Mouse (Mus musculus): ENCODE measurements at regions not wholly inside any gene's neighbourhood (a gene's known extent, or its start where the extent isn't known, plus 50 kb on each side); places are given as distances from the start of the nearest gene placed in this dataset.

GRCm38 (mm10) chr11:111282283-111282682, 216.3 kb downstream of the Kcnj2 start:
- WGBS = 76% methylated on average over 2 of the region's 2 CpGs

GRCm38 (mm10) chr11:111290537-111290936, 224.6 kb downstream of the Kcnj2 start:
- no peaks in the 10 kb centered on the region for H3K27me3 ChIP-seq (replicated peaks)
- no peak overlapping the region for H3K27ac ChIP-seq
- H3K4me3 ChIP-seq = no peak overlapping the region
- ATAC-seq (ENCODE audit: low FRiP score, low read depth) = no peak
- no peaks in the 10 kb centered on the region for H3K4me1 ChIP-seq
- no peak overlapping the region for H3K9ac ChIP-seq
- no peaks in the 10 kb centered on the region for H3K36me3 ChIP-seq
- H3K4me2 ChIP-seq (replicated peaks) = no peak overlapping the region
- H3K9me3 ChIP-seq = 0 out of 2 replicates have a peak, but pooled peaks cover 4% of the 10 kb centered on the region

More at GRCm38 (mm10) chr11:111282283-111282682, 216.3 kb downstream of the Kcnj2 start:
- no peaks in the 10 kb centered on the region for H3K27me3 ChIP-seq (replicated peaks)
- no peak for ATAC-seq (ENCODE audit: low FRiP score, low read depth)
- H3K4me1 ChIP-seq = no peaks in the 10 kb centered on the region
- H3K9me3 ChIP-seq = no peaks in the 10 kb centered on the region
- H3K27ac ChIP-seq = no peak overlapping the region
- no peak overlapping the region for H3K4me2 ChIP-seq (replicated peaks)
- no peaks in the 10 kb centered on the region for H3K36me3 ChIP-seq
- H3K4me3 ChIP-seq = no peak overlapping the region
- no peak overlapping the region for H3K9ac ChIP-seq

GRCm38 (mm10) chr11:111296309-111296721, 230.4 kb downstream of the Kcnj2 start:
- Histone ChIP-seq H3K27ac (no peak overlapping the region), H3K9me3 (0 out of 2 replicates have a peak, but pooled peaks cover 4% of the 10 kb centered on the region), H3K4me2 (replicated peaks) (peak overlapping the region; percentile 54), H3K27me3 (replicated peaks) (no peaks in the 10 kb centered on the region), H3K9ac (no peak overlapping the region), H3K4me1 (0 out of 2 replicates have a peak, but pooled peaks cover 5% of the 10 kb centered on the region), H3K36me3 (no peaks in the 10 kb centered on the region), H3K4me3 (no peak overlapping the region; the same call in 1 of the 2 replicates)
- ATAC-seq (ENCODE audit: low FRiP score, low read depth) = peak; percentile 93
- WGBS = 12% methylated on average over 9 of the region's 9 CpGs

- no peak overlapping the region for H3K27ac ChIP-seq
- H3K9me3 ChIP-seq = no peaks in the 10 kb centered on the region
- no peak overlapping the region for H3K4me2 ChIP-seq (replicated peaks)
- ATAC-seq (ENCODE audit: low FRiP score, low read depth) = no peak
- no peaks in the 10 kb centered on the region for H3K36me3 ChIP-seq
- H3K4me1 ChIP-seq = no peaks in the 10 kb centered on the region
- WGBS = 54% methylated on average over 3 of the region's 3 CpGs
- H3K27me3 ChIP-seq (replicated peaks) = no peaks in the 10 kb centered on the region
- no peak overlapping the region for H3K9ac ChIP-seq
- H3K4me3 ChIP-seq = no peak overlapping the region
Observed at GRCm38 (mm10) chr11:111312802-111313201, 246.8 kb downstream of the Kcnj2 start.

- H3K9ac ChIP-seq = no peak overlapping the region
- no peaks in the 10 kb centered on the region for H3K4me1 ChIP-seq
- no peaks in the 10 kb centered on the region for H3K36me3 ChIP-seq
- no peaks in the 10 kb centered on the region for H3K27me3 ChIP-seq (replicated peaks)
- no peak overlapping the region for H3K4me2 ChIP-seq (replicated peaks)
- H3K4me3 ChIP-seq = no peak overlapping the region
- no peak overlapping the region for H3K27ac ChIP-seq
- no peaks in the 10 kb centered on the region for H3K9me3 ChIP-seq
- 58% methylated on average over 3 of the region's 3 CpGs for WGBS
- no peak for ATAC-seq (ENCODE audit: low FRiP score, low read depth)
Observed at GRCm38 (mm10) chr11:111313566-111313965, 247.6 kb downstream of the Kcnj2 start.

- no peaks in the 10 kb centered on the region for H3K4me1 ChIP-seq
- no peak overlapping the region for H3K4me3 ChIP-seq
- no peaks in the 10 kb centered on the region for H3K27me3 ChIP-seq (replicated peaks)
- no peak overlapping the region for H3K4me2 ChIP-seq (replicated peaks)
- H3K9ac ChIP-seq = no peak overlapping the region
- H3K27ac ChIP-seq = no peak overlapping the region
- WGBS = 62% methylated on average over 5 of the region's 5 CpGs
- H3K9me3 ChIP-seq = no peaks in the 10 kb centered on the region
- H3K36me3 ChIP-seq = no peaks in the 10 kb centered on the region
- ATAC-seq (ENCODE audit: low FRiP score, low read depth) = no peak
Observed at GRCm38 (mm10) chr11:111321576-111321975, 255.6 kb downstream of the Kcnj2 start.

DNA sequence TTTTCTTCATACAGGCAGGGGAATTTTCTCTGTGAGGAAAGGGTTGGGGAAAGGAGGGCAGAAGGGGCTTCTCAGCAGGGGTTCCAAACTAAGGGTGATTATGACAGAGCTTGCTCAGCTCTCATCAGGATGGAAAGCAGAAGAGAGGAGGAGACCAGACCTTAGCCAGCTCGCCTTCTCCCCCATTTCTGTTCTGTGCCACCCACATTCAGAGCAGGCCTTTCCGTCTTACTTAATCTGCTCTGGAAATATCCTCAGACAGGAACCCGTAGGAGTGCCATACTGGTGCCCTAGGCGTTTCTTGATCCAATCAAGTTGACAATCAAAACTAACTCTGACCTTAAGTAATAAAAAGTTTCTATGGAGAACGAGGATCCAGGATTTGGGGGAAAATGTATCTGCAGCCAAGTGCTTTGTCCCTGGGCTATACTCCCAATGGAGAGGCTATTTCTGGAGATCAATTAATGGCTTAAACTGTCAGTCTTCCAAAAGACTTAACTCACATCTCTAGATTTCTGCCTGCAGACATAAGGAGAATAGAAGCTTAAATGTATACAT, 258.6 kb downstream of the Kcnj2 start:
- no peak for ATAC-seq (ENCODE audit: low FRiP score, low read depth)
- H3K36me3 ChIP-seq = no peaks in the 10 kb centered on the region
- H3K27ac ChIP-seq = no peak overlapping the region
- 89% methylated on average over 5 of the region's 5 CpGs for WGBS
- H3K9me3 ChIP-seq = no peaks in the 10 kb centered on the region
- no peaks in the 10 kb centered on the region for H3K27me3 ChIP-seq (replicated peaks)
- no peak overlapping the region for H3K4me2 ChIP-seq (replicated peaks)
- no peak overlapping the region for H3K4me3 ChIP-seq
- H3K9ac ChIP-seq = no peak overlapping the region
- no peaks in the 10 kb centered on the region for H3K4me1 ChIP-seq

DNA sequence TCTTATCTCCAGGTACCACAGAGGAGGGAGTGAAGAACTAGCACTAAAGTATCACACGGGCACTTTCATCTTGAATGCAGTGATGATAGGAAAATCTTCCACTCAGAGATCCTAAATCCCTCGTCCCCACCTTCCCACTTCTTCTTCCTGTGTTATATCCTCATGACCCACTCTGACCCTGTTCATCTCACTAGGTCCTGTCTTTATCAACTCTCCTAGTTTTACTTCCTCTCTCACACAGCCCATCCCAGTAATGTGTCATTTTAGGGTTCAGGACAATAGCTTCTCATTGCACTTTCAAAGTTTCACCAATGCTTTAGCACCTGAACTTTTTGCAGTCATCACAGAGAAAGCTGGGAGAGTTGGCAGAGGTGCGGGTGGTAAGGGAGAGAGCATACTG, 261.0 kb downstream of the Kcnj2 start:
- Histone ChIP-seq H3K9me3 (no peaks in the 10 kb centered on the region), H3K36me3 (no peaks in the 10 kb centered on the region), H3K27ac (no peak overlapping the region), H3K4me3 (no peak overlapping the region), H3K27me3 (replicated peaks) (no peaks in the 10 kb centered on the region), H3K4me2 (replicated peaks) (no peak overlapping the region), H3K4me1 (no peaks in the 10 kb centered on the region), H3K9ac (no peak overlapping the region)
- 84% methylated on average over 3 of the region's 3 CpGs for WGBS
- no peak for ATAC-seq (ENCODE audit: low FRiP score, low read depth)

DNA sequence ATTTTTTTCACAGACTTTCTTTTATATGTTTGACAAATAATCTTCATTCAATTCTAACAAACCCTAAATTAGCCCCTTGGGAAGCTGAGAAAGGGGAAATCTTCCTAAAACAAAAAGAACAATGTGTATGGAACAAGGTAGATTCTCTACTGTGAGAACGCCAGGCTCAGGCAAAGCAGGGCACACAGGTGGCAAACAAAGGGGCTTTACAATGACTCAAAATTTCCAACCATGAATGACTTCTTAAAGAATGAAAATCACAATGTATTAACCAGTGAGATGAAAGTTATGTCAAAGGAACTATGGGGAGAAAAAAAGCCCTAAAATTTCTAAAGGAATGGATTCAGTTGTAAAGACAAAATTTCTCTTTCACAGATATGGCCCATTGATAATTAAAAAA, 262.3 kb downstream of the Kcnj2 start:
- H3K9me3 ChIP-seq = no peaks in the 10 kb centered on the region
- H3K4me1 ChIP-seq = no peaks in the 10 kb centered on the region
- no peak overlapping the region for H3K9ac ChIP-seq
- no peak overlapping the region for H3K4me3 ChIP-seq
- no peaks in the 10 kb centered on the region for H3K27me3 ChIP-seq (replicated peaks)
- ATAC-seq (ENCODE audit: low FRiP score, low read depth) = no peak
- H3K27ac ChIP-seq = no peak overlapping the region
- 69% methylated on average over 1 of the region's 1 CpGs for WGBS
- no peaks in the 10 kb centered on the region for H3K36me3 ChIP-seq
- no peak overlapping the region for H3K4me2 ChIP-seq (replicated peaks)

- H3K27ac ChIP-seq = no peak overlapping the region
- no peak overlapping the region for H3K4me3 ChIP-seq
- no peaks in the 10 kb centered on the region for H3K36me3 ChIP-seq
- H3K9me3 ChIP-seq = no peaks in the 10 kb centered on the region
- H3K9ac ChIP-seq = no peak overlapping the region
- no peak overlapping the region for H3K4me2 ChIP-seq (replicated peaks)
- H3K4me1 ChIP-seq = no peaks in the 10 kb centered on the region
- no peaks in the 10 kb centered on the region for H3K27me3 ChIP-seq (replicated peaks)
- no peak for ATAC-seq (ENCODE audit: low FRiP score, low read depth)
Observed at GRCm38 (mm10) chr11:111331592-111331991, 265.6 kb downstream of the Kcnj2 start.

- Histone ChIP-seq H3K36me3 (no peaks in the 10 kb centered on the region), H3K4me2 (replicated peaks) (no peak overlapping the region), H3K9ac (no peak overlapping the region), H3K4me1 (no peaks in the 10 kb centered on the region), H3K4me3 (no peak overlapping the region), H3K9me3 (no peaks in the 10 kb centered on the region), H3K27me3 (replicated peaks) (no peaks in the 10 kb centered on the region), H3K27ac (no peak overlapping the region)
- 79% methylated on average over 3 of the region's 3 CpGs for WGBS
- no peak for ATAC-seq (ENCODE audit: low FRiP score, low read depth)
Observed at GRCm38 (mm10) chr11:111333021-111333420, 267.1 kb downstream of the Kcnj2 start.

DNA sequence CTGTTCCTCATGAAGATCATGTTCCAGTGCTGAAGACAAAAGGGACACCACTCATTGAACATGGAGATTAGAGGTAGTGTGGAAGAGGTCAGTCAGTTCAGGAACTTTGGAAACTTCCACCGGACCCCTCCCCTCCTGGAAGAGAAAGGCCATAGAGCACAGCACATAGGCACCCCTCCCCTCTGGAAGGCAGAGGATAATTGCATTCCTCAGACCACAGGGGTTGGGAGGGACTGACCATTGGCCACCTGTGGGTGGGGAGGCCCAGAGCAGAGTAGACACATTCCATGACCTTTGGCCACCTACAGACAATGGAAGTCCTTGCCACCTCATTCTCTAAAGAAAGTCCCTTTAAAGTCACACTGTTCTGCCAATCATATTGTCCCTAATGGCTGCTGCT, 281.6 kb downstream of the Kcnj2 start:
- Histone ChIP-seq H3K9me3 (no peaks in the 10 kb centered on the region), H3K27me3 (replicated peaks) (no peaks in the 10 kb centered on the region), H3K36me3 (no peaks in the 10 kb centered on the region), H3K9ac (no peak overlapping the region), H3K27ac (no peak overlapping the region), H3K4me1 (no peaks in the 10 kb centered on the region), H3K4me3 (no peak overlapping the region), H3K4me2 (replicated peaks) (no peak overlapping the region)
- WGBS = 18% methylated on average over 1 of the region's 1 CpGs
- ATAC-seq (ENCODE audit: low FRiP score, low read depth) = no peak

DNA sequence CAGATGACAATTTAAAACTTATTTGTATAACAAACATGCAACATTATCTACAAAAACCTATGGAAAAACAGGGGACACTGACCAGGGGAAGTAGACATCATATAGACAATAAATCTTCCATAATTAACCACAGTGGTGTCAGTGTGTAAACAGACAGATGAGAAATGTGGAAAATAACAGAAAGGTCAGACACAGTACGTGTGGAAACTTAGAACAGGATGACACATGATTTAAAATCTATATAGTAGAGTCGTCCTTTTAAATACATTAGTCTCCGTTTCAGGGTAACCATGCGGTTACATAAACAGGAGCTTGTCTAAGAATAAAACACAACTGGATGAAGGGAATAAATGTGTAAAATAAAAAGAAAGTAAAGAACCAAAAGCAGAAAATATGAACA, 284.1 kb downstream of the Kcnj2 start:
- no peak overlapping the region for H3K9ac ChIP-seq
- no peaks in the 10 kb centered on the region for H3K36me3 ChIP-seq
- H3K4me3 ChIP-seq = no peak overlapping the region
- H3K27me3 ChIP-seq (replicated peaks) = no peaks in the 10 kb centered on the region
- ATAC-seq (ENCODE audit: low FRiP score, low read depth) = no peak
- H3K4me2 ChIP-seq (replicated peaks) = no peak overlapping the region
- no peak overlapping the region for H3K27ac ChIP-seq
- H3K9me3 ChIP-seq = no peaks in the 10 kb centered on the region
- H3K4me1 ChIP-seq = no peaks in the 10 kb centered on the region
- WGBS = 73% methylated on average over 4 of the region's 4 CpGs
